Mouse (Mus musculus): Measurements from ENCODE around the gene Gtf2f2. TPM values are rescaled to one million over a fixed set of nuclear protein-coding genes. Genes with fewer than 3 reads are reported as not detected.

Gene Gtf2f2
- polyA plus RNA-seq, 1 experiment, result 0.58 TPM

DNA sequence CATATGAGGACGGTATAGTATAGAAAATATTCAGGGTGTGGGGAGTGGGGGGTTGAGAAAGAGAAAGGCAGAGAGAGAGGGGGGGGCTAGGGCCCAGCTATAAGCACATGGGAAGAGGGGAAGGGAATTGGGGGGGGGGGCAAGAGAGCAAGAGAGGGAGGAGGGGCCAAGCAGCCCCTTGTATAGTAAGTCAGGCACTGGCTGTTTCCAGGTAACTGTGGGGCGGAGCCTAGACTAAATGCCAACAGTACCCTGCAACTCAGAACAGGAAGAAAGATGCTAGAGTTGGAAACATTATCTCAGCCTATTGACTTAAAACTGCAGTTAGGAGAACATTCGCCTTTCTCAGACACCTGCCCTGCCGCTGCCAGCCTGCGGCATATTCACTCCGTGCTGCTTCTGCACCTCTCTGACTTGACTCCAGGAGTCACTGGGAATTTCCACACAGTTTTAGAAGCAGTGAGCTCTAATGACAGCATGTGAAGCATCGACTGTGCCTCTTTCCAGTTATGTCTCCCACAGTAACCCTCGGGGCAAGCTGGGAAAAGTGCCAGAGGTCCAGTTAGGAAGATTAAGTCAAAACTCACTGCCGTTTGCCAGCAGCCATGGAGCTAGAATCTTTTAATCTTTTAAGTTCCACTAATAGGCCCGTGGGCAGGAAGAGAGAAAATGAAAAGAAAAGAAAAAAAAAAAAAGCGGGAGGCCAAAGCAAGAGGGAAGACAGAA is 20.6 kb upstream of the Gtf2f2 start:
- no peaks in the 10 kb centered on the region for H3K4me1 ChIP-seq (ENCODE audit: control insufficient read depth)
- H3K36me3 ChIP-seq (ENCODE audit: control insufficient read depth), result no peaks in the 10 kb centered on the region
- no peak for TF ChIP-seq TAL1 (IDR thresholded peaks at IDR 0.05; ENCODE audit: low read length)
- no peak for TF ChIP-seq GATA1 (IDR thresholded peaks at IDR 0.05; ENCODE audit: low read length)
- no peaks in the 10 kb centered on the region for H3K27me3 ChIP-seq (ENCODE audit: control insufficient read depth)
- no peaks in the 10 kb centered on the region for H3K9me3 ChIP-seq (ENCODE audit: control insufficient read depth, low read length)
- no peak overlapping the region for H3K4me3 ChIP-seq (replicated peaks)

DNA sequence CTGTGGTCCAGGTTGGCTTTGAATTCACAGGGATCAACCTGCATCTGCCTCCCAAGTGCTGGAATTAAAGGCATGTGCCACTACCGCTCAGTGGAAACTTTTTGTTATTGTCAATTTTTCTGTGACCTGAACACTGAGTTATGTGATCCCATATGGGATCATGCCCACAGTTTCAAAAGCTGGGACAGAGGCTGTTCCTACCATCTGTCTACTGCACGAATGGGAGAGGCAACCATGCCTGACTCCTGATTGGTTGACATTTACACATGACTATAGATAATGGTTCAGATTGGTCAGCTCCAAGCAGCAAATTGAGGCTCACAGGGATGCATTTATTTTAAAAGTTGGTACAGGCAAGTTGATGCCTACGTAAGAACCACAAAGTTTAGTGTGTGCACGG is 14.0 kb upstream of the Gtf2f2 start:
- no peak for TF ChIP-seq TAL1 (IDR thresholded peaks at IDR 0.05; ENCODE audit: low read length)
- no peak for TF ChIP-seq GATA1 (IDR thresholded peaks at IDR 0.05; ENCODE audit: low read length)
- Histone ChIP-seq H3K36me3 (ENCODE audit: control insufficient read depth) (no peaks in the 10 kb centered on the region), H3K9me3 (ENCODE audit: control insufficient read depth, low read length) (no peaks in the 10 kb centered on the region), H3K4me1 (ENCODE audit: control insufficient read depth) (no peaks in the 10 kb centered on the region), H3K4me3 (replicated peaks) (no peak overlapping the region), H3K27me3 (ENCODE audit: control insufficient read depth) (no peaks in the 10 kb centered on the region)

DNA sequence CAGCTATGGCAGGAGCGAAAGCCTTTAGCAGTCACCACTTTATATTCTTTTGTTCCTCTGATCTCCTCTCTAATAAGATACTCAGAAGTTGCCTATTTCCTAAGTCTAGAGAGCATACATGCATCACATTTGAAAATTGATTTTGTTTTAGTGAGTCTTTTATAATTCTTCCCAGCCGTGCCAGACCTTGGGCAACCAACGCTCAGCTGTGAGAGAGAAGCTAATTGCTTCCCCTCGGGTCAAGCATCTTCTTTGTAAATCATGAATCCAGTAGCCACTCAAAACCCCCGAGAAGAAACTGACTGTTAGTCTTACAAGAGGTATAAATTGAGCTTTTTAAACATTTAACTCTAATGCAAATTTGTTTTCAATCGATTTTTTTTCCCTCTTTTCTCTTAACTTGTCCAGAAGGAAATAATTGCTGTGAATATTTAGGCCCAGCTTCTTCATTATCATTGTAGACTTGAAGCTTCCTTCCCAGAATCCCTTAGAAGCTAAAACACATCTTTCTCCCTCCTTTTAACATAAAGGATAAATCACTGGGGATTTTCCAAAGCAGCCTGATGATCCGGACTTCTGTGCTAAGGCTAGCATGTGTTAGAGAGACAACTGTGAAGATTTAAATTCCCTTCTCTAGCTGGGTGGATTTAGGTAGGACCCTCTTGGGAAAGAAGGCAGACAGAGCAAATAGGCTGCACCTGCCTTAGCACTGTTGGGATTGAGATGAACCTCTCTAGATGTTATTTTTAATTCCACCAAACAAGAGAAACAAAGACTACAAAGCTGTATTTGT is 10.5 kb upstream of the Gtf2f2 start:
- Histone ChIP-seq H3K4me3 (replicated peaks) (no peak overlapping the region), H3K9me3 (ENCODE audit: control insufficient read depth, low read length) (0 out of 2 replicates have a peak, but pooled peaks cover 2% of the 10 kb centered on the region), H3K4me1 (ENCODE audit: control insufficient read depth) (no peaks in the 10 kb centered on the region), H3K36me3 (ENCODE audit: control insufficient read depth) (no peaks in the 10 kb centered on the region), H3K27me3 (ENCODE audit: control insufficient read depth) (no peaks in the 10 kb centered on the region)
- no peak for TF ChIP-seq TAL1 (IDR thresholded peaks at IDR 0.05; ENCODE audit: low read length)
- TF ChIP-seq GATA1 (IDR thresholded peaks at IDR 0.05; ENCODE audit: low read length), result no peak

DNA sequence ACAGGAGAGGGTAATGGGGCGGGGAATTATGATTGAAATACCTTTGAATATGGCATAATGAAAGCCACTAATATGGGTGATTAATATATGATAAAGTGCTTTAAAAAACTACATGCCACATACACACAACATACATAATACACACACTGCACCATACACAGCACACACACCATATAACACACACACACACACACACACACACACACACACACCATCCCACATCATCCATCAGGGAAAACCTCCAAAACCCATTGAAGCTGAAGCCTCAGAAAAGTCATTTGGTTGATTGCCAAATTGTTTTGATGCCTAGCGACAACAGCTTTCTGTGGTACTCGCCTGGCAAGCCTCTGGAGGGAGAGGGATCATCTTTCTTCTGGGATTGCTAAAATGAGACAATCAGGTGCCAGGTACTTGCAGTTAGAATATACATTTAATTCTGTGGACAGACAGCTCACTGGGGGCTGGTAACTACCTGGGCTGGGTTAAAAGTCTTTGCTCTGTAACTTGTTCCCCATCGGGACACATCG is 9.7 kb upstream of the Gtf2f2 start:
- Histone ChIP-seq H3K9me3 (ENCODE audit: control insufficient read depth, low read length) (0 out of 2 replicates have a peak, but pooled peaks cover 2% of the 10 kb centered on the region), H3K4me1 (ENCODE audit: control insufficient read depth) (no peaks in the 10 kb centered on the region), H3K36me3 (ENCODE audit: control insufficient read depth) (no peaks in the 10 kb centered on the region), H3K4me3 (replicated peaks) (no peak overlapping the region), H3K27me3 (ENCODE audit: control insufficient read depth) (no peaks in the 10 kb centered on the region)
- TF ChIP-seq TAL1 (IDR thresholded peaks at IDR 0.05; ENCODE audit: low read length) (no peak), GATA1 (IDR thresholded peaks at IDR 0.05; ENCODE audit: low read length) (no peak)

DNA sequence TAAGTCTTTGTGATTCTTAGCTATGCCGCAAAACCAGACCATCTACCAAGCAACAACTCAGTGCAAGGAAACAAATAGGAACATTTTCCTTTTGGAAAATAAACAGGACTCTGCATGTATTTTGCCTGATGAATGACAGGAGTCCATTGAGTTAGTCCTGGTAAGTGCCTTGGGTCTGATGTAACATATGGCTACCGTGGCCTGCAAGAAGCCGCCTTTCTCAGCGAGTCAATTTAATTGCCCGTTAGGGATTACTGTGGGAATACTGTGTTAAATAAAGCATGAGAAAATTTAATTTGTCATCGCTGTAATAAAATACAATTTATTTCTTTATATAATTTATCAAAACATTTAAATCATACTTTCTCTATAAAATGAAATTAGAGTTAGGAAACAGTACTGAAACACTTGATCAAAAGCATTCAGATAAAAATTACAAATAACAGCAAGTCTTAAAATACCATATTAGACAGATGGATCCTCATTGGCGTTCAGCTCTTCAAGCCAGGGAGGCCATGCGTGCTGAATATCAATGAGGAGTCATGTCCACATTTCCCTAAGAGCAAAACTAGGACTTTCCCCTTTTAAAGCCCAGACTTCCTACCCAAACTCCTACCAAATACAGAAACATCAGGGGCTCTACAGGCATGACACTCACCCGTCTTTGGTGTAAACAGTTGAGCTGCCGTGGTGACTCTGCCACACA is 7.3 kb upstream of the Gtf2f2 start:
- no peak for TF ChIP-seq TAL1 (IDR thresholded peaks at IDR 0.05; ENCODE audit: low read length)
- TF ChIP-seq GATA1 (IDR thresholded peaks at IDR 0.05; ENCODE audit: low read length), result no peak
- no peaks in the 10 kb centered on the region for H3K27me3 ChIP-seq (ENCODE audit: control insufficient read depth)
- no peak overlapping the region for H3K4me3 ChIP-seq (replicated peaks)
- 0 out of 2 replicates have a peak, but pooled peaks cover 2% of the 10 kb centered on the region for H3K9me3 ChIP-seq (ENCODE audit: control insufficient read depth, low read length)
- H3K36me3 ChIP-seq (ENCODE audit: control insufficient read depth), result no peaks in the 10 kb centered on the region
- H3K4me1 ChIP-seq (ENCODE audit: control insufficient read depth), result no peaks in the 10 kb centered on the region

DNA sequence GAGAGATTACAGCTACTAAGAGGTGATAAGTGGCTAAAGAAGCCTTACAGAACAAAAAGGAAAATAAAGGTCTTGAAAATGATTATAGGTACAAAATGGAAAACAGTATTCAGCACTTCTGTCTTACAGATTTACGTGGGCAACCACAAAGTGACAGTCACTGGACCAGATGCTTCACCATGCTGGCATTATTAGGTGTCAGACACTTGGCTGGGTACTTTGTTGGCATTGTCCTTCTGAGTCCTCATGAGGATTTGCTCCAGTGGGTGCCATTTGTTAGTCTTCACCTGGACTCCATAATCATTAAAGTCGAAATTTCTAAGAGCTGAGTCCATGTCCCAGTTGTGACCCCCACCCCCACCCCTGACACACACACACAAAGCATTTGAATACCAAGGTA is 3.7 kb upstream of the Gtf2f2 start:
- Histone ChIP-seq H3K4me1 (ENCODE audit: control insufficient read depth) (peaks cover 23% of the 10 kb centered on the region), H3K27me3 (ENCODE audit: control insufficient read depth) (no peaks in the 10 kb centered on the region), H3K9me3 (ENCODE audit: control insufficient read depth, low read length) (0 out of 2 replicates have a peak, but pooled peaks cover 1% of the 10 kb centered on the region), H3K36me3 (ENCODE audit: control insufficient read depth) (no peaks in the 10 kb centered on the region), H3K4me3 (replicated peaks) (no peak overlapping the region)
- no peak for TF ChIP-seq GATA1 (IDR thresholded peaks at IDR 0.05; ENCODE audit: low read length)
- TF ChIP-seq TAL1 (IDR thresholded peaks at IDR 0.05; ENCODE audit: low read length), result no peak

DNA sequence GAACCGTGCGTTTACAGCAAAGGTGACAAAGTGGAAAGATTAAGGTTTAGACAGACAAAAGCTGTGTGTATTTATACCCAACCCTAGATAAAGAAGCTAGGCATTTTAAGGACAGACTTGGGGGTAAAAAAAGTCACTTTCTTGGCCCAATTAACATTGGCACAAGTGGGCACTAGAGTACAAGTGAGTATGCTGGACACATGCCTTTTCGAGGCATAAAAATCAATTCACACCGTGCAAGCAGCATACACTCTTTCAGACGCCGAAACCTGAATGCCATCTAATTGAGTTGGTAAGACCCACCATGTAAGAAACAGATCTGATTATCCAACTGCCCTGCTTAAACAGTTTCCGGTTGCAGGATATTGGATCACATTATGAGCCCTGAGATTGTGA is 395 bp upstream of the Gtf2f2 start:
- Histone ChIP-seq H3K9me3 (ENCODE audit: control insufficient read depth, low read length) (no peaks in the 10 kb centered on the region), H3K36me3 (ENCODE audit: control insufficient read depth) (peaks cover 11% of the 10 kb centered on the region), H3K4me3 (replicated peaks) (peak overlapping the region; percentile 93), H3K27me3 (ENCODE audit: control insufficient read depth) (no peaks in the 10 kb centered on the region), H3K4me1 (ENCODE audit: control insufficient read depth) (peaks cover 34% of the 10 kb centered on the region)
- no peak for TF ChIP-seq GATA1 (IDR thresholded peaks at IDR 0.05; ENCODE audit: low read length)
- TF ChIP-seq TAL1 (IDR thresholded peaks at IDR 0.05; ENCODE audit: low read length), result no peak

DNA sequence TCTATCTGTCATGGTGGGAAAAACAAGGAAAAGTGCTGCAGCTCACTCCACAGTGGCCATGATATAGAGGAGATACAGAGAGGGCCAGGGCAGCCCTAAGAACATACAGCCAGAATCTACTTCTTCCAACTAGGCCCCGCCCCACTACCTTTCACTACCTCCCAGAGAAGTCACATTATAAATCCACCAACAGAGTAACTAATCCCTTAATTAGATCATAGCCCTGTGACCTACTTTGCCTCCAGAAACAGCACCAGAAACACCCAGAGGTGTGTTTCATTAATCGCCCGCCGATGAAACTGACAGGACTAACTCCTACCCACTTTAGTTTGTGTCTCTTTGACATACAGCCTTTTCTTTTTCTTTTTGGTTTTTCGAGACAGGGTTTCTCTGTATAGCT is 1.5 kb downstream of the Gtf2f2 start:
- H3K4me1 ChIP-seq (ENCODE audit: control insufficient read depth), result peaks cover 34% of the 10 kb centered on the region
- peak overlapping the region; percentile 93 for H3K4me3 ChIP-seq (replicated peaks)
- peaks cover 23% of the 10 kb centered on the region for H3K36me3 ChIP-seq (ENCODE audit: control insufficient read depth)
- no peaks in the 10 kb centered on the region for H3K27me3 ChIP-seq (ENCODE audit: control insufficient read depth)
- H3K9me3 ChIP-seq (ENCODE audit: control insufficient read depth, low read length), result no peaks in the 10 kb centered on the region
- TF ChIP-seq GATA1 (IDR thresholded peaks at IDR 0.05; ENCODE audit: low read length), result no peak

DNA sequence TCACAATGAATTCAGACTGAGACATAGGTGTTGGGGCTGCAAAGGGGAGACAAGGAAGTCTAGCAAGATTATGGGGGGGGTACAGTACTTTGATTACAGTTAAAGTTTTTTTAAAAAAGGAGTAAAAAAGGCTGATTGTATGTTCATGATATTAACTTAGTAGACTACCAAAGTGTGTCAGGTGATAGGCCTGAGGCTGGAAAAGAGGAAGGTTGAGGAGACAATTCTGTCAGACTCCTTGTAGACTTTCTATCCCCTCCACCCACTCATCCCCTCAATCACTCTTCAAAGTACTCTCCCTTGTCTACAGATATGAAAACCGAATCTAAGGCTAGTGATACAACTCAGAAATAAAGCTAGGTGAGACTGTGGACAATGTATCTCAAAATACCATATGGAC is 2.5 kb downstream of the Gtf2f2 start:
- TF ChIP-seq GATA1 (IDR thresholded peaks at IDR 0.05; ENCODE audit: low read length) (no peak), TAL1 (IDR thresholded peaks at IDR 0.05; ENCODE audit: low read length) (no peak)
- H3K27me3 ChIP-seq (ENCODE audit: control insufficient read depth), result no peaks in the 10 kb centered on the region
- no peak overlapping the region for H3K4me3 ChIP-seq (replicated peaks)
- peaks cover 34% of the 10 kb centered on the region for H3K4me1 ChIP-seq (ENCODE audit: control insufficient read depth)
- H3K9me3 ChIP-seq (ENCODE audit: control insufficient read depth, low read length), result no peaks in the 10 kb centered on the region
- peaks cover 30% of the 10 kb centered on the region for H3K36me3 ChIP-seq (ENCODE audit: control insufficient read depth)

Data from erythroblast, embryonic 14.5 days (primary cell).